Mouse (Mus musculus) heart, postnatal 36 days (tissue): Measurements from ENCODE around the gene Psors1c2. TPM values are rescaled to one million over a fixed set of nuclear protein-coding genes. Genes with fewer than 3 reads are reported as not detected.
A peak's percentile ranks its signal among the peaks of the same experiment; 100 is the strongest.

Experiments
- DNase-seq, 2 experiments: peaks; one replicate each; pipeline ENCODE4 v3.0.0; 2021 to 2022
- intact Hi-C: fragments of 180-260 bp; cut with DNase I; formaldehyde crosslinking; loops from one replicate; pipeline ENCODE4 v1.15.1; 2025
- total RNA-seq, 2 experiments: library from RNA; stranded (reverse); gene quantifications; 2 replicates each; pipeline ENCODE4 v1.2.3; 2021

Gene Psors1c2
- total RNA-seq, 2 experiments from 2014 or later, result not detected

DNA sequence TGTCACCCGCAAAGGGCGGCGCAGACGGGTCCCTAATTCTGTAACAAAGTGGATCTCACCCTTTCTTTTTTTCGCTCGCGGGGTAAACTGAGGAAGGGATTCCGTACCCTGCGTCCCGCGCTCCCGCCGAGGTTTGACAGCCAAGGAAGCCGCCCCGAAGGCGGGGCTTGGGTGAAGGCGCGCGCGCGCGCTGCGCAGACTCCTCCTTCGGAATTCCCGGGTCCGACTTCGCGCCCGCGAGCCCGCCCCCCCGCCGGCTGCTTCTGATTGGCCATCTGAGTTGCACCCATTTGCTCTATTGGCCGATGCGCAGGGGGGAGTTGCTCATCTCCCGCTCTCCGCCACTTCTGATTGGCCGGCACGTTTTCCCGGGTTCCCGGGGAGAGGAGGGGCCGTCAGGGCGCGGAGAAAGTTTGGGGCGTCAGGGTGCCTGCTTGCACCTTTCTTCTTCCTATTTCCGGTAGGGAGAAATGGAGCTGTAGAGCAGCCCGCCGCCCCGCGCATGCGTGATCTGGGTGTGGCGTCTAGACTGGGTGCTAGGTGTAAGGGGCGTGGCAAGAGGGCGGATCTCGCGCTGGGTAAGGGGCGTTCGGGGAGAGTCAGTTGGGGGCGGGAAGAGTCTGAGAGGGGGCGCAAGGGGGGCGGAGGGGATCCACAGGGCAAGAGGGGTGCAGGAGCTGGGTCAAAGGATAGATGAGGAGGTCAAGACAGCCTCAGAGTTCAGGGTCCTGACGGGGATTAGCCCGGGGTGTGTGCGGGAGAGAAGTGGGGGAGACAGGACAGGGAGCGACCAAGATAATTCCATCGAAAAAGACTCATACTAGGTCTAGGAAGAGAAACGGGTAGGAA, 16.1 kb upstream of the Psors1c2 start, which contains the start of the genes Tcf19 and Cchcr1:
Gene Tcf19 (minus strand): TSS at position 173 of the 849 bp plus-strand sequence.
Gene Cchcr1 (plus strand): TSS at position 449 of the 849 bp plus-strand sequence.
- DNase-seq, result peak; percentile 93
- intact Hi-C loops, result no loop called here

DNA sequence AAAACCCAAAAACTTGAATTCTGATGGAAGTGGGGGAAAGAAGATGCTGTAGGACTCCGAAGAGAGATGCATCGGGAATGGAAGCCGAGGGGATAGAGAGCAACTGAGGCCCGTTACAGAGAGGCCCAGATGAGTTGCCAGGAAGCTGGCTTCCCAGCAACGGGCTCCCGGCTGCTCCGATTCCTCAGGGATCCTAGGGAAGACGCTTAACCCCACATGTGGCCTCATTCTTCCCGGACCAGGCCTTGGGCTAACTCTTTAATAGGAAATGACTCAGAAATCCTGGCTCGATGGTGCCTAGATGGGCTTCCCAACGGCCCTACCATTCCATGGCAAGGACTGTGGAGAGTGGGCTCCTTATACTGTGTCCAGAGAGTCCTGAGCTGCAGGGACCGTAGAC, 15.5 kb upstream of the Psors1c2 start:
- intact Hi-C loops, result no loop called here
- peak; percentile 13 to 24 for DNase-seq

DNA sequence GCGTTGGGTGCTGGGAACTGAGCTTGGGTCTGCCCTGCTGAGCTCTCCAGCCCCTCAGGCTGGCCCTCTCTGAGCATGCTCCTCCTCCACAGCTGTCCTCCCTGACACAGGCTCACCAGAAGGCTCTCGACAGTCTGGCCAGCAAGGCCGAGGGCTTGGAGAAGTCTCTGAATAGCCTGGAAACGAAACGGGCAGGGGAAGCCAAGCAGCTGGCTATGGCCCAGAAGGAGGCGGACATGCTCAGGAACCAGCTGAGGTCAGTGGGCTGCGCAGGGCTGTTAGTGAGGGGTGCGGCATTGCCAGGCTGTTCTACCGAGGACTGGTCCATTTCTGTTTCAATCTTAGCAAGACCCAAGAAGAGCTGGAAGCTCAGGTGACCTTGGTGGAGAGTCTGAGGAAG, 8.6 kb upstream of the Psors1c2 start:
- intact Hi-C loops, result no loop called here
- DNase-seq, result no peak

DNA sequence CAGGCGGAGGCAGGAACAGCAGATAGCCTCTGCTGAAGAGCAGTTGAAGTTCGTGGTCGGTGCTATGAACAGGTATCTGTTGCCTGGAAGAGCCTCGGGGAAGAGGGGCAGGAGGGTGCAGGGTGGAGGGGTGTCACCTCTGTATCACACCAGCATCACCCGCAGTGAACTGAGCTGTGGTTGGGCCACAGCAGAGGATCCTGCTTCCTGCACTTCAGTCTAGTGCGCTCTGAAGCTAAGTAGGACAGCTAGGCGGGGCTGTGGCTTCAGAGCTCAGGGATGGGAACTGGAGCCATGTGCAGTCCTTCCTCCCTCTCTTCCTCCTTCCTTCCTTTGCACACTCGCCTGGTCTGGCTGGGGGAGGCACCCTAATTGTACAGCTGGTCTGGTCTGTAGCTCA, 6.4 kb upstream of the Psors1c2 start:
- no peak for DNase-seq
- intact Hi-C loops, result no loop called here

DNA sequence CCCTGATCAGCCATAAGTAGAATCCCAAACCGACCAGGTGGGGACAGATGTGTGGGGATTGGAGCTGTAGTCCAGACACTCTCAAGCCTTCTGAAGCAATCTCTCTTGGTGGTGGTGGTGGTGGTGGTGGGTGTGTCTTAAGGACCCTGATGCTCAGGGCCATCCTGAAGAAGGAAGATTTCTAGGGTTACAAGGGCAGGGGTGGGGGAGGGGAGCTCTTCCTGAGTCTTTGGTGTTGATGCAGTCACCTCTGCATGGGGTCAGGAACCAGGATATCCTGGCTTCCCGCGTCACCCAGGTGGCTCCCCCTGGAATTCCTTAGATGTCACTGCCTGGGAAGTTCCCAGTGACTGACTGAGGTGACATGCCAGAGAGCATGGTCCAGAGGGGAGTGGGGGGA, 641 bp upstream of the Psors1c2 start:
- intact Hi-C loops, result no loop called here
- no peak for DNase-seq

DNA sequence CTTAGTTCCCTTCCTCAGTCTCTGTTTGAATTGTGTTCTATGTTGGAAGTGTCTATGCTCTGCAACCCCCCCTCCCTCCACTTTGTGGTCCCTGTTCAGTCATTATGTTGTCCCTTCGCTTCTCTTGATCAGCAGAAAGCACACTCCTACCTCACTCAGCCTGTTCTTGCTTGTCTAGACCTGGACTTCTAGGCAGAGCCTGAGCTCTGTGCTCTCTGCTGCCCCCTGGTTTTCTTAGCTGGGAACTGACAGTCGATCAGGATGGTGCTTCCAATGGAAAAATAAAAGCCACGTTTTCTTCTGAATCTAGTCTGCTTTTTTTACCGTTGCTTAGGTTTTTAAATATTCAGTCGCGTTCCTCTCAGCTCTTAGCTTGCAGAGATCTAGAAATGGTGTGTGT, 1.3 kb downstream of the Psors1c2 start:
- DNase-seq, result peak; percentile 71 to 73
- intact Hi-C loops, result loop anchor here (1.0 kb wide), 1 partner anchor 50 kb away; no protein-coding TSS in a partner anchor

DNA sequence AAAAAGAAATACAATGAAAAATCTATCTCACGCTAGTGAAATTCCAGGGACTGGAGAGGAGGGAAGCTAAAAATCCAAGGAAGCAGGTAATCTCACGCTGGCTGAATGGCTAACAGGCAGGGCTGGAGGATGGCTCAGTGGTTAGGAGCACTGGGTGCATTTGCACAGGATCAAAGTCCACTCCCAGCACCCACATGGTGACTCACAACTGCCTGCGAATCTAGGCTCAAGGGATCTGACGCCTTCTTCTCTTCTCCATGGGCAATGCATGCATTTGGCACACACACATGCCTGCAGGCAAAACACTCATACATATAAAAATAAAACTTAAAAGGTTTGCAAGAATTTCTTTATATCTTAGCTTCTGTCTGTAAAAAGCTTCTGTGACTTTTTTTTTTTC, 4.4 kb downstream of the Psors1c2 start:
- DNase-seq, result no peak
- intact Hi-C loops, result no loop called here

DNA sequence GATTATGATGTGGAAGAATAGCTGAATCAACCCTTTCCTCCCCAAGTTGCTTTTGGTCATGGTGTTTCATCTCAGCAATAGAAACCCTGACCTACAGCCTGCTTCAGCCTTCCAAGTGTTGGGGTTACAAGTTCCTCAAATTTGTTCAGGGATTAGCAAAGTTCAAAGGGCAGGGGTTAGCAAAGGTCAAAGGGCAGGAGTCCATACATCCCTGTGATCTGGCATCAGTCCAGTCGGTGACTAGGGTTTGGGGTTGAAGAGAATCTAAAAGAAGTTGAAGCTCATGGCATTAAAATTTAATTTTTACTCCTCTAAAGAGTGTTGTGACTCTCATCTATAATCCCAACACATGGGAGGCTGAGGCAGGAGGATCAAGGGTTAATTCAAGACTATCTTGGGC, 5.5 kb downstream of the Psors1c2 start:
- intact Hi-C loops, result no loop called here
- DNase-seq, result no peak

DNA sequence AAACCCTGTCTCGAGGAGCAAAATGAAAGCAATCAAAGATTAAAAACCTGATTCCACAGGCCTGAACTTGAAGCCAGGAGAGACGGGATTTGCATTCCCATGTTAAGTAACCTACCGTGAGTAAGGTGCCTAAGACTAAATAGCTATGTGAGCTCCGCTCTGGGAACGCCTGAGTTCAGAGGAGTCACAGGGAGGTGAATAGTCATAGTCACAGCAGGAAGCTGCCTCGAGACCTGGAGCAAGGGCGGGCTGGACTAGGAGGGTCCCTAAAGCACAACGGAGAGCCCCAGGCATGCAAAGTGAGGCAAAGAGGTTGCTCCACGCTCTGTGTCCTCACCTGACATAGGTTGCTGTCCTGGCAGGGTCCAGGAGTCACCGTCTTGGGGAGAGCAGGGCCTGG, 6.5 kb downstream of the Psors1c2 start:
- no peak for DNase-seq
- intact Hi-C loops, result no loop called here

DNA sequence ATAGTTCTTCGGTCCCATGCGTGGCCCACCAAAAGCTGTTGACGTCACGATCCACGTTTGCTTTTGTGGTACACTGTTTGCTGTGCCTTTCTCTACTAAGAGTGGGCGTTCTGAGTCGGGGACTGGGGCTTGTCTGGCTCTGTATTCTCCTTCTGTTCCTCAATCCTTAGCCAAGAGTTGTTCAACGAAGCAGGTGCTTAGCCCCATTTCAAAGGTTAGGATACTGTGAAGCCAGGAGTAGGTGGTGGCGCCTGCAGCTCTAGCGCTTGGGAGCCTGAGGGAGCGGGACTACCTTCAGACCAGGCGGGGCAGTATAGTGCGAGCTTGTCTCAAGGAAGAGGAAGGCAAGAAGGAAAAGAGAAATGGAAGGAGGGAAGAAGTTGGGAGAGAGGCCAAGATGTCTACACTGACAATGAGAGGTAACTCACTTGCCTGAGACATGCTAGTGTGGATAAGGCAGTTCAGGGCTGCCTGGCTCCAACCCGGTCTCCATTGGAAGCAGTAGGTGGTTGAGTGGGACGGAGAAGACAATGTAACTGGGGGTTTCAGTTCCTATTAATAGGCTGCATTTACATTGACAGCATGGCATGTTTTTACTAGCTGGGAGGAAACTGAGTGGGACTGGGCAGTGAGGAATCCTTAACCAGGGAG, 9.9 kb downstream of the Psors1c2 start:
- intact Hi-C loops, result no loop called here
- no peak for DNase-seq

DNA sequence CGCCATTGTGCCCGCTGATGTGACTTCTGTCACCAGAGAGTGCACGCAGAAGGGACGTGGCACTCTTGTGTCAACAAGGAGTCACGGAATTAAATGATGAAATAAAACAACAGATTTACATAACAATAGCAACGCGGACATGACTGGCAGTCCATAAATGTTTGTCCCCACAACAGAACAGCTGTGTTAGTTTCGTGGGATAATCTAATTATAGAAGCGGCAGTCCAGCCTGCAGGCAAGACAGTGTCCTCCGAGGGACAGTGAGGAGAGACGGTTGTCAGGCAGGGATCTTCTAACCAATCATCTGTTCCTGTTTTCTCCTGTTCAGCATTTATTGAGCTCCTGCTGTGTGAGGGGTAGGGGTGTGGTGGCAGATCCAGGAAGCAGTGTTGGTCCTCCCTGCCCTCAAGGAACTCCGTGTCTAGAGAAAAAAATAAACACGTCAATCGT, 10.4 kb downstream of the Psors1c2 start:
- DNase-seq, result no peak
- intact Hi-C loops, result no loop called here

DNA sequence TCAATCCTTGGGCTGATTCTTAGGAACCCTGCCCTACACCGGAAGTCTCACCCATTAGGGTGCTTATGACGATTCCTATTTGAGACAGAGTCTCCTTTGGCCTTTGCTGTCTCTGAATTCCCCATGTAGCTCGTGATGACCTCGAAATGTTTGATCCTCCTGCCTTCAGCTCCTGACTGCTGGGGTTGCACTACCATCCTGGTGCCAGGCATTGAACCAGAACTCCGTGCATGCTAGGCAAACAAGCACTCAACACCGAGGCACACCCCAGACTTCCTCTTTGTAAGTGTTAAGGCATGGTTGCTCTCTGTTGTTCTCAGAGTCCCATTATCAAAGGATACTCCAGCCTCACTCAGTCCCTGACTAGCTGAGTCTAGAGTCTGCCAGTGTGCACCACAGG, 11.0 kb downstream of the Psors1c2 start:
- no peak for DNase-seq
- intact Hi-C loops, result loop anchor here (1.0 kb wide), 1 partner anchor 34 kb away; no protein-coding TSS in a partner anchor

DNA sequence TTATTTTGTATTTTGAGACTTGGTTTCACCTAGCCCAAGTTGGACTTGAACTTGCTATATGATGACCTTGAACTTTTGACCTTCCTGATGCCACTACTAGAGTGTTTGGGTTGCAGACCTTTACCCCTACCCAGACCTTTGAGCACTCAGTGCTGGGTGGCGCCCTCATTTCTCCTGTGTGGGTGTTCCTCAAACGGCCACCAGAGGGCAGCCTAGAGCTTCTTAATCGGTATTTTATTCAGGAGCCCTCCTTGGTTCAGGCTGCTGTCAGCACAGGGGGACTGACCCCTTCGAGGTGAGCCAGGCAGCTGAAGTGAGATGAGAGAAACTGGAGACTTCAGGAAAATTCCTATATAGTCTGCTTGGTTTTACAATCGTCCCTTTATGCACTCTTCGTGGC, 11.7 kb downstream of the Psors1c2 start:
- DNase-seq, result peak; percentile 59 to 64
- intact Hi-C loops, result loop anchor here (1.0 kb wide), 1 partner anchor 34 kb away; no protein-coding TSS in a partner anchor

DNA sequence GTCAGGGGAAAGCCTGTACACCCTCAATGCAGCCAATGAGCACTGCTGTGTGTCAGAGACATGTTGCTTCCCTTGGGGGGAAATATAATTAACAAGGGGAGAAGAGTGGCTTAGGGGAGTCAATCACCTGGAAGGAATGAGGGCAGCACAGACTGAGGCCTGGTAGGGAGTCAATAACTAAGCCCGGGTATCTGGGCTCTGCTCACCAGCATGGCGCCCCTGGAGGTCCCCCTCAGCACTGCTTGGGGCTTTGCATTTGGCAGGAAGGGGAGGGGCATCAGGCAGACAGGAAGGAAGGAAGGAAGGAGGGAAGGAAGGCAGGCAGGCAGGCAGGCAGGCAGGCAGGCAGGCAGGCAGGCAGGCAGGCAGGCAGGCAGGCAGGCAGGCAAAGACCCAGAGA, 14.5 kb downstream of the Psors1c2 start:
- no peak for DNase-seq
- intact Hi-C loops, result no loop called here

DNA sequence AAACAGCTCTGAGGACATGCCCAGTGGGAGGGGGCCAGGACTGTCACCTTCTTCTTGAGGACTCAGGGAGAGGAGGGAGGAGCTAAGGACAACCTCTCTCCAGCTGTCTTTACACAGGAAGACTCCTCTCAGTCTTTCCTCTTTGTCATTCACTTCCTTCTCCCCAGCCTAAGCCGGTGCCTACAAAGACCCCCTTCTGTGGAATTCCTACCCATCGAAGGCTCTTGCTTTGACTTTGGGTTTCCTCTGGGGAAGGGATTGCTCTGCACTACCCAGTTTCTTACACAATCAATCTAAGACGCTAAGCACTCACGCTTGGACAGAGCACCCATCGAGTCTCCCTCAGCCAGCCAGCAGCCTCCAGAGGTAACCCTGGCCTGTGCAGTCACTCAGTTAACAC, 15.6 kb downstream of the Psors1c2 start:
- no peak for DNase-seq
- intact Hi-C loops, result no loop called here

DNA sequence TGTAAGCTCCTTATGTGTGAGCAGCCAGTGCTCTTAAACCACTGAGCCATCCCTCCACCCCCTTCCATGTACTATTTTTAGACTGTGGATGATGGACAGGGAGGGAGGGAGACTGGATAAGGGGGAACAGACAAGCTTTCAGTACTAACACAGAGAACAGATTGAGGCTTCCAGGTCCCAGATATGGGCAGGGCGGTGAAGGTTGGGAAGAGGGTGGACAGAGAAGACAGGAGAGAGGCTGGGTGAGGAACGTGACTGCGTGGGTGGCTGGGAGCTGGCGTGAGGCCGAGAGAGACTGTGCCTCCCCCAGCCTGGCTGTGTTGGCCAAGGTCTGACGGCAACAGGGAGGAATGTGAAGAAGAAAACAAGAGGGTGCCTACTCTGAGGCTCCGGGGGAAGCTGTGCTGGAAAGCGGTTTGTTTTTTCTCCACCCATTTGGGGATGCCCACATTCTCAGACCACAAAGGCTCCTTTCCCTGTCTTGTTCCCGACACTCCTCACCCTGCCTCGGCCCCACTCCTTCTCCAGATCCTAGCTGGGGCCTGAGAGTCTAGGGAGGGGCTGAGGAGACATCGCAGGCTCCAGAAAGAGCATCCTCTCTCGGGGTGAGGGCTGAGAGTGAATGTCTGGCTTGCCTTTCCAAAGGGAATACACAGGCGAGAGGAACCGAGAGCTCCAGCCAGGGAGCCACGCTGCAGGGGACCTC, 16.6 kb downstream of the Psors1c2 start:
- peak; percentile 78 to 83 for DNase-seq
- intact Hi-C loops, result no loop called here

DNA sequence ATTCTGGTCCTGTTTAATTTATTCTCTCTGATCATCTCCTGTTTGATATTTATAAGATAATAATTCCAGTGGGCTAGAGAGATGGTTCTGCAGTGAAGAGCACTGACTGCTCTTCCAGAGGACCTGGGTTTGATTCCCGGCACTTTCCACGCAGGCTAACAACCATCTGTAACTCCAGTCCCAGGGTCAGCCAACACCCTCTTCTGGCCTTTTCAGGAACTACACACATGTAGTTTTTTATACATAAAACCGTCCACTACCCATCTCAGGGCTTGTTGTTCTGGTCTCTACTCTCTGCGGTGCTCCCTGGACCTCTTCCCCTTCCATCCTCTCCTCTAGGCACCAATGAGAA, 17.1 kb downstream of the Psors1c2 start:
- DNase-seq, result no peak
- intact Hi-C loops, result no loop called here

DNA sequence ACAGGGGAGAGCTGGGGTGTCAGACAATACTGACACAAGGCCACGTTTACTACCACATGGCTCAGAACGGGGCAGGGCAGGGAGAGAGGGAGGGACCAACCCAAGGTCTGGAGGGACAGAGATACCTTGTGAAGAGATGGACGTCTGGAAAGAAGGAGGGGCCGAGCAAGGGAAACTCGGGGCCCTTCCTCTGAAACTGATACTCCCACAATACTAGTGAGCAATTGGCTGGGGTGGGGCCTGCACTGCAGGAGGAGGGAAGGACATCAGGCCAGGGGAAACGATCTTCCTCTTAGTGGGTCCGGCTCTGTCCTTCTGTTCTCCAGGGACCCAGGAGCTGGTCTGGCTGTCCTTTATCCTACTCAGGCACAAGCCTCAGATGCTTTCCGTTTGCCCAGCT, 17.9 kb downstream of the Psors1c2 start:
- intact Hi-C loops, result no loop called here
- DNase-seq, result no peak

DNA sequence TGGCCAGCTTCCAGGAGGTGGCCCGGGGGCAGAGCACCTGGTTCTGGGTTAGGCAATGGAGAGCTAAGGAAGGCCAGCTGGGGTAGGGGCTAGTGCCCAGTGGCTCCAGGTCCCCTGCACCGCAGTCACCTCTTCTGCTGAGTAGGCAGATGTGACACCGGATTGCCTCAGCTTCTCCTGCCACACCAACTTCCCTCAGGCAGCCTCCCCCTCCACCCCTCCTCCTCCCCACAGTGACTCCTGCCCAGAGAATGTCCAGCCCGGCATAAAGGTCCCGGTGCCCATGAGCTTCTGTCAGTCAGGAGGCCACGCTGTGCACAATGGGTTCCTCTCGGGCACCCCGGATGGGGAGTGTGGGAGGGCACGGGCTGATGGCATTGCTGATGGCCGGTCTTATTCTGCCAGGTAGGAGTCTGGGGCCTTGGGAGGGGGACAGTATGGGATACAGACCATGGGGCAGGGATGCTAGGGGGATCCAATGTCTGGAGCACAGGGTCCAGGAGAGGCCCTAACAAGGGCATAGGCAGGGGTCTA, 18.9 kb downstream of the Psors1c2 start, which contains the start of gene Cdsn:
Gene Cdsn (plus strand): TSS at position 248 of the 534 bp plus-strand sequence.
- intact Hi-C loops, result no loop called here
- no peak for DNase-seq

DNA sequence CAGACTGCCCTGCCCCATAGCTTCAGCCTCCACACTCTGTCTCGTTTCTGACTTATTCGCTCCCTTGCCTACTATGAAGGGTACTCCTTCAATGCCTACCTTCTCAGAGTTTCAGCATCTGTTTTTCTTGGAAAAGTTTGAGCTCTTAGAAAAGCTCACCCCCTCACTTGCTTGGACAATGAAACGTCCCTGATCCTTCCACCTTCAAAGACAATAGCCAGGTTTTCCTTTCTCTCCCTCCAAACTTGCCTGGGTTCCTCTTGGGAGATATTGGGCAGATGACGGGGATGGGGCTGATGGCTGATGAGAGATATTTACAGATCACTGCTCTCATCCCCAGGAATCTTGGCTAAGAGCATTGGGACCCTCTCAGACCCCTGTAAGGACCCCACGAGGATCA, 21.3 kb downstream of the Psors1c2 start:
- no peak for DNase-seq
- intact Hi-C loops, result no loop called here
